Mouse (Mus musculus): ENCODE results near the gene Mpdz. TPM values are rescaled to one million over a fixed set of nuclear protein-coding genes. Genes with fewer than 3 reads are reported as not detected.

Mpdz gene
- total and polyA plus RNA-seq, 3 experiments = not detected

DNA sequence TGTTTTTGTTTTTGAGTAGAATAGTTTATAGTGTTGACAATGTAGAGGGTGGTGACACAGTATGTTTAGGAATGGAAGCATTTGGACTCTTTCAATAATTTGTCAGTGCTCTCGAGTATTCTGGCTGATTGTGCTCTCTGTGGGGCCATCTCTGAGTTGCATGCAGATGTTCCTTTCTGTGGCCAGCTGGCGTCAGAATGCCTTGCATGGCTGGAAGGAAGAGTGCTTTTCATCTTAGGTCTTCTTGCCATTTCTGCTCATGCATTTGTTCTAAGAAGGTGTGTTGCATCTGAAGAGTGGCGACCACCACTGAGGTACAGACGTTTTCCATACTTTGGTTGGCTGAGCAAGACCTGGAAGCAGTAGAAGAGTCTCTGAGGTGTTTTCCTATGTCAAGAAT lies 24.2 kb upstream of the Mpdz start:
- Histone ChIP-seq H3K9ac (ENCODE audit: control insufficient read depth, low read depth, low read length, poor library complexity, severe bottlenecking) (no peak overlapping the region), H3K27ac (ENCODE audit: control insufficient read depth, low read depth, low read length) (no peak overlapping the region), H3K9me3 (replicated peaks; ENCODE audit: insufficient read depth, low read length) (no peaks in the 10 kb centered on the region), H3K36me3 (ENCODE audit: control insufficient read depth in 1 of 2, insufficient read depth in 2 of 2, low read length in 2 of 2) (no peaks in the 10 kb centered on the region), H3K27me3 (ENCODE audit: control insufficient read depth in 1 of 2, insufficient read depth in 2 of 2, low read length in 2 of 2) (no peaks in the 10 kb centered on the region), H3K4me1 (ENCODE audit: control insufficient read depth in 1 of 2, insufficient read depth in 2 of 2, low read length in 2 of 2) (no peaks in the 10 kb centered on the region), H3K79me2 (ENCODE audit: control insufficient read depth, insufficient read depth, low read length, poor library complexity) (no peaks in the 10 kb centered on the region), H3K4me3 (ENCODE audit: control insufficient read depth in 1 of 2, insufficient read depth in 1 of 2, low read depth in 2 of 2, low read length in 2 of 2) (no peak overlapping the region)
- TF ChIP-seq TCF12 (IDR thresholded peaks at IDR 0.05; ENCODE audit: low read depth, low read length) (no peak), NELFE (IDR thresholded peaks at IDR 0.05; ENCODE audit: low read depth, low read length) (no peak), MYC (IDR thresholded peaks at IDR 0.05; ENCODE audit: low read depth, low read length) (no peak), E2F4 (IDR thresholded peaks at IDR 0.05; ENCODE audit: borderline replicate concordance, low read depth, low read length) (no peak), USF2 (IDR thresholded peaks at IDR 0.05; ENCODE audit: borderline replicate concordance in 1 of 2, insufficient read depth in 1 of 2, low read depth in 1 of 2, low read length in 2 of 2) (no peak), USF1 (IDR thresholded peaks at IDR 0.05; ENCODE audit: low read depth, low read length) (no peak), MAX (IDR thresholded peaks at IDR 0.05; ENCODE audit: low read length) (no peak)
- no peak for DNase-seq (ENCODE audit: low read depth, low spot score)

- Histone ChIP-seq H3K27ac (ENCODE audit: control insufficient read depth, low read depth, low read length) (no peak overlapping the region), H3K36me3 (ENCODE audit: control insufficient read depth in 1 of 2, insufficient read depth in 2 of 2, low read length in 2 of 2) (no peaks in the 10 kb centered on the region)
Measured at GRCm38 (mm10) chr4:81465172-81465571, 22.6 kb upstream of the Mpdz start.

DNA sequence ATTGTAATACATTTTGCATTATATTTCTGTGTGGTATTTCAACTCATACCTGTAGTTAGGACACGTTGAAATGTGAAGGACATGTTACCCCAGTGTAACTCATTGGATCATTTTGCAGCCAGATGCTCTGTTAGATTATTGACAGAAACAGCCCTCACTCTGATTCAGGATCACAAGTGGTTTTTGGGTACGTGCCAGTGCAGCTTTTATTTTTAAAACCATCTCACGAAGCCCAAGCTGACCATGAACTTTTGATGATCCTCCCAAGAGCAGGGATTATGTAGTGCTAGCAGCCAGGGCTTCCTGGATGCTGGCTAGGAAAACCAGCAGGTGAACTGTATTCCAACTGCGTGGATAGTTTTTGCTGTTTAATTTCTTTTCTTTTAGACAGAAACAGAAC lies 19.6 kb upstream of the Mpdz start:
- Histone ChIP-seq H3K4me3 (ENCODE audit: control insufficient read depth in 1 of 2, insufficient read depth in 1 of 2, low read depth in 2 of 2, low read length in 2 of 2) (no peak overlapping the region), H3K9ac (ENCODE audit: control insufficient read depth, low read depth, low read length, poor library complexity, severe bottlenecking) (no peak overlapping the region), H3K4me1 (ENCODE audit: control insufficient read depth in 1 of 2, insufficient read depth in 2 of 2, low read length in 2 of 2) (no peaks in the 10 kb centered on the region), H3K79me2 (ENCODE audit: control insufficient read depth, insufficient read depth, low read length, poor library complexity) (no peaks in the 10 kb centered on the region), H3K27me3 (ENCODE audit: control insufficient read depth in 1 of 2, insufficient read depth in 2 of 2, low read length in 2 of 2) (no peaks in the 10 kb centered on the region), H3K36me3 (ENCODE audit: control insufficient read depth in 1 of 2, insufficient read depth in 2 of 2, low read length in 2 of 2) (no peaks in the 10 kb centered on the region), H3K9me3 (replicated peaks; ENCODE audit: insufficient read depth, low read length) (no peaks in the 10 kb centered on the region), H3K27ac (ENCODE audit: control insufficient read depth, low read depth, low read length) (no peak overlapping the region)
- TF ChIP-seq SMC3 (IDR thresholded peaks at IDR 0.05; ENCODE audit: low read depth, low read length) = no peak
- no peak for TF ChIP-seq POLR2AphosphoS5 (IDR thresholded peaks at IDR 0.05; ENCODE audit: borderline replicate concordance, low read depth, low read length)
- TF ChIP-seq RCOR1 (IDR thresholded peaks at IDR 0.05; ENCODE audit: low read depth, low read length) = no peak
- TF ChIP-seq ZMIZ1 (IDR thresholded peaks at IDR 0.05; ENCODE audit: low read depth, low read length) = no peak
- DNase-seq (ENCODE audit: low read depth, low spot score) = no peak

More at GRCm38 (mm10) chr4:81465172-81465571, 22.6 kb upstream of the Mpdz start:
- Histone ChIP-seq H3K9ac (ENCODE audit: control insufficient read depth, low read depth, low read length, poor library complexity, severe bottlenecking) (no peak overlapping the region), H3K4me1 (ENCODE audit: control insufficient read depth in 1 of 2, insufficient read depth in 2 of 2, low read length in 2 of 2) (no peaks in the 10 kb centered on the region), H3K79me2 (ENCODE audit: control insufficient read depth, insufficient read depth, low read length, poor library complexity) (no peaks in the 10 kb centered on the region), H3K4me3 (ENCODE audit: control insufficient read depth in 1 of 2, insufficient read depth in 1 of 2, low read depth in 2 of 2, low read length in 2 of 2) (no peak overlapping the region), H3K27me3 (ENCODE audit: control insufficient read depth in 1 of 2, insufficient read depth in 2 of 2, low read length in 2 of 2) (no peaks in the 10 kb centered on the region), H3K9me3 (replicated peaks; ENCODE audit: insufficient read depth, low read length) (no peaks in the 10 kb centered on the region)
- no peak for TF ChIP-seq UBTF (IDR thresholded peaks at IDR 0.05; ENCODE audit: borderline replicate concordance, insufficient read depth, low read depth, low read length)
- TF ChIP-seq USF2 (IDR thresholded peaks at IDR 0.05; ENCODE audit: borderline replicate concordance in 1 of 2, insufficient read depth in 1 of 2, low read depth in 1 of 2, low read length in 2 of 2) = no peak
- TF ChIP-seq POLR2AphosphoS5 (IDR thresholded peaks at IDR 0.05; ENCODE audit: borderline replicate concordance, low read depth, low read length) = no peak
- TF ChIP-seq CTCF (IDR thresholded peaks at IDR 0.05 in 2 of 3, conservative IDR thresholded peaks at IDR 0.05 in 1 of 3; ENCODE audit: control insufficient read depth in 1 of 3, insufficient read depth in 1 of 3, low read depth in 2 of 3, low read length in 3 of 3, poor library complexity in 1 of 3, severe bottlenecking in 1 of 3) = no peak
- DNase-seq (ENCODE audit: low read depth, low spot score) = no peak

Data from MEL (cell line).